In genomic region chr12:11149121-11149420, GRCm38 (mm10) we compare ENCODE assay signal across 8 mouse cellular contexts. TPM values are rescaled to one million over a fixed set of nuclear protein-coding genes. Genes with fewer than 3 reads are reported as not detected.
A peak's percentile ranks its signal among the peaks of the same experiment; 100 is the strongest.
DNase-seq lines count a peak whose midpoint lies in the region; ATAC-seq and TF ChIP-seq lines count a peak whose summit lies in the region.
"Had no signal": no experiment of that assay in that cellular context is flagged by ENCODE, and none has a peak within 500 bp of the region (broad histone marks: within the 10 kb centered on the region; RNA-seq: fewer than 3 reads in every experiment).

No protein-coding gene starts in this region.

- H3K27ac ChIP-seq in forebrain, embryonic 14.5 days (ENCODE audit: low read depth, low read length) = no peak overlapping the region
- H3K27ac ChIP-seq in limb, embryonic 14.5 days (replicated peaks; ENCODE audit: low read depth, low read length) = no peak overlapping the region
- peak overlapping the region; percentile 78; the same call in 1 of the 2 replicates for H3K27ac ChIP-seq in stomach, postnatal 0 days (replicated peaks)

- H3K36me3 ChIP-seq in megakaryocyte, embryonic 14.5 days (replicated peaks; ENCODE audit: low read length) = no peaks in the 10 kb centered on the region
- H3K36me3 ChIP-seq in forebrain, embryonic 14.5 days (ENCODE audit: control insufficient read depth, insufficient read depth, low read length) = no peaks in the 10 kb centered on the region
- H3K36me3 ChIP-seq in limb, embryonic 14.5 days (ENCODE audit: control insufficient read depth, insufficient read depth, low read length) = no peaks in the 10 kb centered on the region
- no peaks in the 10 kb centered on the region for H3K36me3 ChIP-seq in stomach, postnatal 0 days (ENCODE audit: control insufficient read depth, insufficient read depth, low read length)

- peaks cover 50% of the 10 kb centered on the region for H3K27me3 ChIP-seq in megakaryocyte, embryonic 14.5 days (replicated peaks)
- peaks cover 17% of the 10 kb centered on the region for H3K27me3 ChIP-seq in forebrain, embryonic 14.5 days (replicated peaks; ENCODE audit: control insufficient read depth, insufficient read depth, low read length)
- peaks cover 46% of the 10 kb centered on the region for H3K27me3 ChIP-seq in limb, embryonic 14.5 days (ENCODE audit: control insufficient read depth, insufficient read depth, low read length)
- H3K27me3 ChIP-seq in stomach, postnatal 0 days (ENCODE audit: control insufficient read depth, insufficient read depth, low read length) = no peaks in the 10 kb centered on the region

- under 1% methylated on average over 14 of the region's 14 CpGs for WGBS in forebrain, embryonic 14.5 days
- 4% methylated on average over 14 of the region's 14 CpGs for WGBS in limb, embryonic 14.5 days
- under 1% methylated on average over 14 of the region's 14 CpGs for WGBS in stomach, postnatal 0 days

- H3K4me1 ChIP-seq in megakaryocyte, embryonic 14.5 days = no peaks in the 10 kb centered on the region; the same call in 1 of the 2 replicates
- peaks cover 10% of the 10 kb centered on the region; the same call in 1 of the 2 replicates for H3K4me1 ChIP-seq in forebrain, embryonic 14.5 days (ENCODE audit: control insufficient read depth, insufficient read depth, low read length)
- 0 out of 2 replicates have a peak, but pooled peaks cover 8% of the 10 kb centered on the region for H3K4me1 ChIP-seq in limb, embryonic 14.5 days (ENCODE audit: control insufficient read depth, insufficient read depth, low read length)
- no peaks in the 10 kb centered on the region for H3K4me1 ChIP-seq in stomach, postnatal 0 days (replicated peaks; ENCODE audit: control insufficient read depth, insufficient read depth)

- ATAC-seq in megakaryocyte, adult 5-6 weeks (ENCODE audit: poor library complexity, severe bottlenecking) = no peak
- no peak; the same call in 1 of the 2 replicates for ATAC-seq in forebrain, embryonic 14.5 days
- no peak; the same call in 1 of the 2 replicates for ATAC-seq in limb, embryonic 14.5 days (ENCODE audit: low FRiP score, low read depth)
- 0 out of 2 replicates have a peak, but pooled peaks have one; percentile 24 for ATAC-seq in stomach, postnatal 0 days (ENCODE audit: low FRiP score, low TSS enrichment)
- ATAC-seq: activated CD4-positive, CD25-positive, alpha-beta regulatory T cell, adult 4 months had no signal

- H3K4me3 ChIP-seq in megakaryocyte, embryonic 14.5 days (replicated peaks) = peak overlapping the region; percentile 8
- peak overlapping the region; percentile 58 for H3K4me3 ChIP-seq in forebrain, embryonic 14.5 days (ENCODE audit: low read depth, low read length)
- peak overlapping the region; percentile 58 for H3K4me3 ChIP-seq in limb, embryonic 14.5 days (replicated peaks; ENCODE audit: low read length)
- peak overlapping the region; percentile 63 for H3K4me3 ChIP-seq in stomach, postnatal 0 days (ENCODE audit: low read depth, low read length)

- peak overlapping the region; percentile 99 for H3K4me2 ChIP-seq in forebrain, embryonic 14.5 days (ENCODE audit: low read length)
- H3K4me2 ChIP-seq in limb, embryonic 14.5 days (replicated peaks; ENCODE audit: low read depth, low read length, severe bottlenecking) = peak overlapping the region; percentile 97
- H3K4me2 ChIP-seq in stomach, postnatal 0 days (replicated peaks; ENCODE audit: low read depth) = peak overlapping the region; percentile 87

- no peak for TF ChIP-seq EP300 in stomach, postnatal 0 days (optimal IDR thresholded peaks at IDR 0.05)

- peak; percentile 56 for TF ChIP-seq CTCF in stomach, postnatal 0 days (IDR thresholded peaks at IDR 0.05; ENCODE audit: low read depth)

- H3K9me3 ChIP-seq in megakaryocyte, embryonic 14.5 days = peaks cover 16% of the 10 kb centered on the region; the same call in 1 of the 2 replicates
- no peaks in the 10 kb centered on the region for H3K9me3 ChIP-seq in forebrain, embryonic 14.5 days (replicated peaks; ENCODE audit: control insufficient read depth, low read length)
- H3K9me3 ChIP-seq in limb, embryonic 14.5 days (ENCODE audit: control insufficient read depth, low read length) = no peaks in the 10 kb centered on the region
- H3K9me3 ChIP-seq in stomach, postnatal 0 days (ENCODE audit: control insufficient read depth, low read length) = no peaks in the 10 kb centered on the region

- no peak for TF ChIP-seq POLR2A in limb, embryonic 14.5 days (IDR thresholded peaks at IDR 0.05; ENCODE audit: borderline replicate concordance, extremely low read depth, insufficient read depth, insufficient read length)

- no peak for DNase-seq in forebrain, embryonic 14.5 days (ENCODE audit: low spot score)
- DNase-seq in limb, embryonic 14.5 days (ENCODE audit: low spot score) = no peak
- DNase-seq in stomach, postnatal 0 days (ENCODE audit: low spot score) = no peak
- no peak for DNase-seq in adrenal gland, adult (ENCODE audit: inconsistent age in 2 of 2, low spot score in 1 of 2)
- DNase-seq in layer of hippocampus, postnatal 25 days (ENCODE audit: extremely low spot score in 1 of 2, low spot score in 1 of 2) = no peak

- peak overlapping the region; percentile 58; the same call in 1 of the 2 replicates for H3K9ac ChIP-seq in forebrain, embryonic 14.5 days (ENCODE audit: low read length)
- peak overlapping the region; percentile 48; the same call in 1 of the 2 replicates for H3K9ac ChIP-seq in limb, embryonic 14.5 days (ENCODE audit: low read depth, low read length, severe bottlenecking)
- peak overlapping the region; percentile 61 for H3K9ac ChIP-seq in stomach, postnatal 0 days (ENCODE audit: low read length)

RNA-seq across cellular contexts. Expression of gene Kcns3, which starts 1.8 kb away (rescaled TPM):
- not detected in 2 replicates for polyA plus RNA-seq in megakaryocyte, embryonic 14.5 days (2012; ENCODE audit: insufficient read depth, low replicate concordance)
- total RNA-seq in megakaryocyte, adult 5-6 weeks (2015) = not detected in 2 replicates
- not detected in 2 replicates for total RNA-seq in megakaryocyte, adult 5-6 weeks (2017)
- polyA plus RNA-seq in forebrain, embryonic 14.5 days (2014; fragmentation: Nextera tagmentation; extraction: Ambion mirVana) = 0.36 and 0.63 TPM in 2 replicates
- polyA plus RNA-seq in limb, embryonic 14.5 days (2012; rRNA removed) = 2.4 and 2.6 TPM in 2 replicates
- polyA plus RNA-seq in limb, embryonic 14.5 days (2014; fragmentation: Nextera tagmentation; extraction: Ambion mirVana) = 3.1 and 3.6 TPM in 2 replicates
- 6.1 and 6.7 TPM in 2 replicates for polyA plus RNA-seq in stomach, postnatal 0 days (2015; fragmentation: Nextera tagmentation; extraction: Ambion mirVana)
- total RNA-seq in layer of hippocampus, postnatal 25 days (2021) = 10 to 100 TPM; 10.4 to 11.5 TPM
- polyA plus RNA-seq: activated CD4-positive, CD25-positive, alpha-beta regulatory T cell, adult 4 months had no signal

RNA-seq across cellular contexts. Expression of gene Msgn1, which starts 59.7 kb away (rescaled TPM):
- not detected in 2 replicates for polyA plus RNA-seq in megakaryocyte, embryonic 14.5 days (2012; ENCODE audit: insufficient read depth, low replicate concordance)
- not detected in 2 replicates for total RNA-seq in megakaryocyte, adult 5-6 weeks (2015)
- total RNA-seq in megakaryocyte, adult 5-6 weeks (2017) = 0.92 TPM in 1 of 2 replicates, not detected in the other
- not detected in 2 replicates for polyA plus RNA-seq in forebrain, embryonic 14.5 days (2014; fragmentation: Nextera tagmentation; extraction: Ambion mirVana)
- 0.15 TPM in 1 of 2 replicates, not detected in the other for polyA plus RNA-seq in limb, embryonic 14.5 days (2012; rRNA removed)
- not detected in 2 replicates for polyA plus RNA-seq in limb, embryonic 14.5 days (2014; fragmentation: Nextera tagmentation; extraction: Ambion mirVana)
- not detected in 2 replicates for polyA plus RNA-seq in stomach, postnatal 0 days (2015; fragmentation: Nextera tagmentation; extraction: Ambion mirVana)
- not detected for total RNA-seq in layer of hippocampus, postnatal 25 days (2021)
- polyA plus RNA-seq: activated CD4-positive, CD25-positive, alpha-beta regulatory T cell, adult 4 months had no signal

Comparison
In these comparisons a context has a peak if more than half of its experiments do, and no peak if none do; other contexts are left out.
1. H3K4me3 ChIP-seq: peak in every context shown above with its lines; median percentile 63 in stomach, postnatal 0 days; 58 in forebrain, embryonic 14.5 days; 58 in limb, embryonic 14.5 days; 8 in megakaryocyte, embryonic 14.5 days.